Mouse (Mus musculus) gastrocnemius, adult 8-10 months (tissue): ENCODE measurements around the gene Rnf146. TPM values are rescaled to one million over a fixed set of nuclear protein-coding genes. Genes with fewer than 3 reads are reported as not detected.

Experiments
- total RNA-seq, 4 experiments: library from RNA; stranded (reverse); gene quantifications; 2 replicates each; pipeline ENCODE4 v1.2.4; 2022

Gene Rnf146
- total RNA-seq, 4 experiments from 2014 or later: 47.5 to 60.5 (median 59.5) TPM

Other genes starting within 250 kb of the Rnf146 start
- not detected for gene Soga3, start 218.6 kb downstream of the Rnf146 start, total RNA-seq
- not detected for gene Gm49353, start 163.5 kb downstream of the Rnf146 start, total RNA-seq
- gene 9330159F19Rik, start 150.8 kb downstream of the Rnf146 start, total RNA-seq: 10 to 100 TPM; 54.0 to 64.0 (median 59.1) TPM
- gene Echdc1, start 49.3 kb downstream of the Rnf146 start, total RNA-seq: 10 to 100 TPM; 33.3 to 38.7 (median 35.1) TPM
- 1 to 10 TPM; 2.0 to 2.6 (median 2.3) TPM for gene Rspo3, start 173.4 kb upstream of the Rnf146 start, total RNA-seq